Mouse (Mus musculus) heart, embryonic 10.5 days (tissue): ENCODE results near the gene Col1a2. TPM values are rescaled to one million over a fixed set of nuclear protein-coding genes. Genes with fewer than 3 reads are reported as not detected.

Source experiments
- DNase-seq: peaks from one replicate; pipeline ENCODE4 v3.0.0-alpha.2; 2017; ENCODE audit warnings: low spot score
- H3K27ac ChIP-seq: fragments of 300-500 bp; sonication (generic); 2 replicates; pipeline ENCODE4 v1.5.1; 2016; ENCODE audit warnings: mild to moderate bottlenecking
- H3K27me3 ChIP-seq: fragments of 300-500 bp; sonication (generic); 2 replicates; pipeline ENCODE4 v1.6.1; 2016; ENCODE audit warnings: mild to moderate bottlenecking; ENCODE audit not compliant: poor library complexity, insufficient read depth, severe bottlenecking
- H3K36me3 ChIP-seq: fragments of 300-500 bp; sonication (generic); 2 replicates; pipeline ENCODE4 v1.6.1; 2016; ENCODE audit warnings: mild to moderate bottlenecking, moderate library complexity
- H3K4me1 ChIP-seq: fragments of 300-500 bp; sonication (generic); 2 replicates; pipeline ENCODE4 v1.6.1; 2016; ENCODE audit warnings: mild to moderate bottlenecking
- H3K4me3 ChIP-seq: fragments of 300-500 bp; sonication (generic); 2 replicates; pipeline ENCODE4 v1.5.1; 2016; ENCODE audit warnings: mild to moderate bottlenecking, moderate library complexity
- H3K9me3 ChIP-seq: fragments of 300-500 bp; sonication (generic); 2 replicates; pipeline ENCODE4 v1.6.1; 2016; ENCODE audit warnings: mild to moderate bottlenecking, moderate library complexity
- WGBS: fragments of 180-500 bp; shearing (Covaris S2); methylation state at CpG from one replicate; pipeline ENCODE4 v1.1.7; 2016; 5-methylcytosine and 5-hydroxymethylcytosine counted together
- polyA plus RNA-seq: library from polyadenylated mRNA; unstranded; fragments of >200 nt; fragmentation: Nextera tagmentation; extraction: Ambion mirVana; gene quantifications from 2 replicates; pipeline ENCODE4 v1.2.1, GENCODE M21; 2016

Col1a2 gene
- polyA plus RNA-seq, 1 experiment from 2014 or later: 175 TPM

DNA sequence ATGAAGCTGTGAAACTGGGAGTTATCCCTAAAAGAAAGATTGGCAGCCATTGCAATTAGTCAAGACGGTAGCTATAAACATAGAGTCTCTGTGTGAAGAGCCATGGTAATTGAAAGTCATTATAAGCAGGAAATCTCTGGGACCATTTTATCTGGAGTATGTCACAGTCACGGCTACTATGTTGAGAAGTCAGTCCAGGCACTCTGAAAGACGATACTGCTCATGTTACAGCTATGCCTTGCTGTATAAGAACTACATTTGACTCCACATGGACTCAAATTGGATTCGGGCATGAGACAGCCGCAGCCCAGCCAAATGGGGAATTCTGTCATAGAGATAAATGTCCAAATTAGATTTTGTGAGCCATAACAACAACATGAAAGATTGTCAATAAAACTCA is 58.9 kb downstream of the Col1a2 start:
- Histone ChIP-seq H3K4me3 (no peak overlapping the region), H3K4me1 (peaks cover 21% of the 10 kb centered on the region), H3K27me3 (no peaks in the 10 kb centered on the region), H3K9me3 (no peaks in the 10 kb centered on the region), H3K27ac (no peak overlapping the region), H3K36me3 (no peaks in the 10 kb centered on the region)
- no peak for DNase-seq
- WGBS: 60% methylated on average over 5 of the region's 5 CpGs

DNA sequence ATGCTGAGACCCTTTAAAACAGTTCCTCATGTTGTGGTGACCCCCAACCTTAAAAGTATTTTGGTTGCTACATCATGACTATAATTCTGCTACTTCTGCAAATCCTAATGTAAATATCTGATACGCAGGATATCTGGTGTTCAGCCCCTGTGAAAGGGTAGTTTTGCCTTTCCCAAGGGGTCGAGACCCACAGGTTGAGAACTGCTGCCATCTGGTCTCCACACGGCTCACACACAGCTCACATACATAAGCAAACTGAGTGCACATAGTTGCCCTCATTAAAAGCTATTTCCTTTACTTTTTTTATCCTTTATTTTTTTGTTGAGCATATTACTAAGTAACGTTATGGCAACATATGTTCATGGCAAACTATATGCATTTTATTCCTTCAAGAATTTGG is 65.8 kb downstream of the Col1a2 start:
- no peak for DNase-seq
- Histone ChIP-seq H3K36me3 (no peaks in the 10 kb centered on the region), H3K4me1 (no peaks in the 10 kb centered on the region), H3K4me3 (no peak overlapping the region), H3K9me3 (no peaks in the 10 kb centered on the region), H3K27me3 (no peaks in the 10 kb centered on the region), H3K27ac (no peak overlapping the region)
- 71% methylated on average over 4 of the region's 4 CpGs for whole genome bisulfite sequencing

DNA sequence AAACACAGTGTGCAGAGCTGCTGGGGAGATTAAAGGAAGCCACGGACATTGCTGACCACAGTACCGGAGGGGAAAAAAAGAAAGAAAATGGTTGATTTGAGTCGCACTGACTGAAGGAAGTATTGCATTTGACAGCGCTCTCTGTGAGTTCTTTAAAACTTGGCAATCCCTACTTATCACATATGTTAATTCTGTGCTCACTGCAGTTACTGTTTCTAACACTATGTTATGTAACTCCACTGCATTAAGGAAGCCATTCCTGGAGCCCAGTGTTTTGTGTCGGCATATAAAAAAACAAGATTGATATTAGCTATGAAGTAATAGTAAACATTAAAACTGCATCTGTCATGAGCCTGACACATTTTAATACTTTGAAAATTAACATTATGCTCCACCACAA is 73.1 kb downstream of the Col1a2 start:
- peaks cover 11% of the 10 kb centered on the region for H3K4me1 ChIP-seq
- no peaks in the 10 kb centered on the region for H3K27me3 ChIP-seq
- H3K27ac ChIP-seq: no peak overlapping the region
- no peaks in the 10 kb centered on the region for H3K9me3 ChIP-seq
- H3K36me3 ChIP-seq: no peaks in the 10 kb centered on the region
- no peak for DNase-seq
- 78% methylated on average over 5 of the region's 5 CpGs for WGBS
- no peak overlapping the region for H3K4me3 ChIP-seq

DNA sequence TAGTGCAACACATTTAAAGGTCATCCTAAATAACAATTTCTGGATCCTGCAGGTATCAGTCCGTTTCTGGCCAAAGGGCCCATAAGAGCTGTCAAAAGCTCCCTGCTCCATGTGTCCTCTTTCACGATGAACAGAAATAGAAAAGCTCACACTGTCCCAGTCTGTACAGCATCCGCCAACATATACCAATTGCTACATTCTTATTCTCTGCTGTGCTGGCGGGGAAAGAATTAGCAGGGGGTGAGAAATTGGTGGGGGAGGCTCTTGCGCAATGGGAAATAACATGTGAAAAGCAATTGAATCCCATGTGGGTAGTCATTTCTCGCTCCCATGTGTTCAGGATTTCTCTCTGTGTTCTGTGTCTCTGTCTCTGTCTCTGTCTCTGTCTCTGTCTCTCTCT is 73.7 kb downstream of the Col1a2 start:
- Histone ChIP-seq H3K27me3 (no peaks in the 10 kb centered on the region), H3K4me3 (no peak overlapping the region), H3K9me3 (no peaks in the 10 kb centered on the region), H3K27ac (no peak overlapping the region), H3K36me3 (no peaks in the 10 kb centered on the region), H3K4me1 (peaks cover 16% of the 10 kb centered on the region)
- DNase-seq: no peak
- WGBS: 77% methylated on average over 6 of the region's 6 CpGs

DNA sequence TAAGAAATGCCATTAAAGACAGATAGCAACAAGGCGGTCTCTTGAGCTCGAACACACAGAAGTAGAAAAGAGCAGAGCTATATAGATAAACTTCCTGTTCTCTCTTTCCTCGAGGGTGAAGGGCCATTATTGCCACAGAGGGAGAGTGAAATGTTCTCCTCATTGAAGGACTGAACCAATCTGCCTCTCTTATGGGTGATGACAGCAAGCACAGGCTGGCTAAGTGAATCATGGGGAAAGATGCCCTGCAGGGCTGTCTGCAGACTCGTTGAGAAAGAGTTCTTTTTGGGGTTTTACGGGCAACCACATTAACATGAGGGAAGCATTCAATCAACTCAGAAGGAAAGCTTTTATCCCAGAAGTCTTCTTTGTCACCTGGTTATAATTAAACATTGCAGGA is 75.0 kb downstream of the Col1a2 start:
- Histone ChIP-seq H3K36me3 (no peaks in the 10 kb centered on the region), H3K9me3 (no peaks in the 10 kb centered on the region), H3K4me3 (no peak overlapping the region), H3K27me3 (no peaks in the 10 kb centered on the region), H3K4me1 (peaks cover 22% of the 10 kb centered on the region), H3K27ac (no peak overlapping the region)
- DNase-seq: no peak
- 38% methylated on average over 5 of the region's 5 CpGs for WGBS

- H3K9me3 ChIP-seq: no peaks in the 10 kb centered on the region
- no peaks in the 10 kb centered on the region for H3K36me3 ChIP-seq
- peak overlapping the region; percentile 36; the same call in 1 of the 2 replicates for H3K27ac ChIP-seq
- no peaks in the 10 kb centered on the region for H3K27me3 ChIP-seq
- H3K4me1 ChIP-seq: peaks cover 22% of the 10 kb centered on the region
- H3K4me3 ChIP-seq: no peak overlapping the region
- 49% methylated on average over 6 of the region's 6 CpGs for WGBS
- DNase-seq: no peak
These were observed 78.9 kb downstream of the Col1a2 start for GRCm38 (mm10) chr6:4583485-4583884.

- Histone ChIP-seq H3K4me1 (peaks cover 10% of the 10 kb centered on the region; the same call in 1 of the 2 replicates), H3K4me3 (no peak overlapping the region), H3K9me3 (no peaks in the 10 kb centered on the region), H3K27me3 (no peaks in the 10 kb centered on the region), H3K36me3 (no peaks in the 10 kb centered on the region), H3K27ac (no peak overlapping the region)
- no peak for DNase-seq
- WGBS: 82% methylated on average over 4 of the region's 4 CpGs
These were observed 83.3 kb downstream of the Col1a2 start for GRCm38 (mm10) chr6:4587946-4588345.

GRCm38 (mm10) chr6:4588722-4589121 is 84.1 kb downstream of the Col1a2 start:
- Histone ChIP-seq H3K4me1 (peaks cover 4% of the 10 kb centered on the region; the same call in 1 of the 2 replicates), H3K9me3 (no peaks in the 10 kb centered on the region), H3K36me3 (no peaks in the 10 kb centered on the region), H3K27me3 (no peaks in the 10 kb centered on the region), H3K27ac (no peak overlapping the region), H3K4me3 (no peak overlapping the region)
- DNase-seq: no peak
- WGBS: 87% methylated on average over 3 of the region's 3 CpGs

DNA sequence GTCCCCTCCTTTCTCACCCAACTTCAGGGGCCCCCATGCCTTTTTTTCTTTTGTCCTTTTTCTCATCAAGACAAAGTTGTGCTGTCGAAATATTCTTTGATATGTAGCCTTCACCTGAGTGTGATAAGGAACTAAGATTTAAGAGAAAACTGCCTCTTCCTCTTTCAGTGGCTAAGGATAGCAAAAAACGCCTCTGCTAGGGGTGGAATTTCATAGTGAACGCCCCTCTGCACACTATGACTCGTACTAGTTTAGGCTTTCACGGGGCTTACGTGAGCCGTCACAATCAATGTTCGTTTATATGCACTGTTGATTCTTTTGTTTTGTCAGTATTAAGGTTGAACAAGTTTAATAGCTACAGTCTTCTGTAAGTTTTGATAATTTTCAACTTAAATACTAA is 85.5 kb downstream of the Col1a2 start:
- no peaks in the 10 kb centered on the region for H3K4me1 ChIP-seq
- no peak overlapping the region for H3K4me3 ChIP-seq
- DNase-seq: no peak
- H3K9me3 ChIP-seq: no peaks in the 10 kb centered on the region
- H3K27me3 ChIP-seq: no peaks in the 10 kb centered on the region
- no peak overlapping the region for H3K27ac ChIP-seq
- H3K36me3 ChIP-seq: no peaks in the 10 kb centered on the region
- 76% methylated on average over 8 of the region's 8 CpGs for WGBS

Other genes starting within 250 kb of the Col1a2 start
- gene Casd1, start 96.0 kb downstream of the Col1a2 start, polyA plus RNA-seq: 32.1 and 43.8 TPM in 2 replicates
- gene Sgce, start 242.4 kb downstream of the Col1a2 start, polyA plus RNA-seq: 52.9 and 58.3 TPM in 2 replicates
- 5.9 and 16.6 TPM in 2 replicates for gene Peg10, start 242.5 kb downstream of the Col1a2 start, polyA plus RNA-seq